Mouse (Mus musculus): ENCODE measurements around the gene Prrx2. TPM values are rescaled to one million over a fixed set of nuclear protein-coding genes. Genes with fewer than 3 reads are reported as not detected.

Prrx2 gene
- polyA plus RNA-seq, 1 experiment: 2.5 TPM

DNA sequence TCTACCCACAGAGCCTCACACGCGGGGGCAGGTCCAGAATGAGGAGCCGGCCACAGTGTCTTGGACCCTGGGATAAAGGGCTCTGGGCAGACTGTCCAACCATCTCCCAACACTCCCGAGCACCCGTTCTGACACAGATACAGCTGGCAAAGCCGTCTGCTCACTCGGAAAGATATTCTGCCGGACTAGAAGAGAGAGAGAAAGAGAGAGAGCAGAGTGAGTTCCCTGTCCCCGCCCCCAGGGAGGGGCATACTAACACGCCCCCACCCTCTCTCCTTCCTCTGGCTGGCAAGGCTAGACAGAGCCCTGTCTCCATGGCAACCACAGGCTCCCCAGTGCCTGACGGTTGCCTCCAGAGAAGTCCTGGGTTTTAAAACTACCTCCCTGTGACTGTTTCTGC, 38.4 kb upstream of the Prrx2 start:
- no peaks in the 10 kb centered on the region for H3K36me3 ChIP-seq (ENCODE audit: control insufficient read depth, insufficient read depth, low read length)
- peak overlapping the region; percentile 39 for H3K4me3 ChIP-seq (ENCODE audit: control insufficient read depth, insufficient read depth, low read length)
- no peaks in the 10 kb centered on the region; the same call in 1 of the 2 replicates for H3K27me3 ChIP-seq (ENCODE audit: control insufficient read depth, insufficient read depth, low read length)

DNA sequence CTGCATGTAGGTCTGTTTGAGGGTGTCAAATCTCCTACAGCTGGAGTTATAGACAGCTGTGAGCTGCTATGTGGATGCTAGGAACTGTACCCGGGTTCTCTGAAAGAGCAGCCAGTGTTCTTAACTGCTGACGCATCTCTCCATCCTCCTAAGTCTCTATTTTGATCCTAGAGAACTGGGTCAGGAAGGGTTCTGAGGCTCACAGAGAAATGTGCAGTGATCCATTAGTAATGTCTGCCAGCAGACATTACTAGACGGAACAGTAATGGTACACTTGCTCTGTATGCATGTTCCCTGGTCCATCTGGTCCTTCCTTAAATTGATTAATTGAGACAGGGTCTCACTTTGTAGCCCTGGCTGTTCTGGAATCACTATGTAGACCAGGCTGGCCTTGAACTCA, 35.3 kb upstream of the Prrx2 start:
- H3K4me3 ChIP-seq (ENCODE audit: control insufficient read depth, insufficient read depth, low read length): no peak overlapping the region
- no peak for TF ChIP-seq POLR2A (IDR thresholded peaks at IDR 0.05; ENCODE audit: control insufficient read depth, extremely low read depth, insufficient read depth, low read length, poor library complexity)
- no peak for TF ChIP-seq CTCF (IDR thresholded peaks at IDR 0.05; ENCODE audit: borderline replicate concordance, control insufficient read depth, extremely low read depth, insufficient read depth, low read length, poor library complexity)
- H3K36me3 ChIP-seq (ENCODE audit: control insufficient read depth, insufficient read depth, low read length): no peaks in the 10 kb centered on the region
- WGBS: 93% methylated on average over 3 of the region's 3 CpGs
- H3K27me3 ChIP-seq (ENCODE audit: control insufficient read depth, insufficient read depth, low read length): no peaks in the 10 kb centered on the region; the same call in 1 of the 2 replicates
- no peak overlapping the region for H3K27ac ChIP-seq (ENCODE audit: control insufficient read depth, insufficient read depth, low read length)
- H3K4me1 ChIP-seq (replicated peaks; ENCODE audit: control insufficient read depth, insufficient read depth, low read length): peaks cover 26% of the 10 kb centered on the region
- no peak for DNase-seq

More for the DNA sequence above, 38.4 kb upstream of the Prrx2 start:
- TF ChIP-seq POLR2A (IDR thresholded peaks at IDR 0.05; ENCODE audit: control insufficient read depth, extremely low read depth, insufficient read depth, low read length, poor library complexity) (0 out of 2 replicates have a peak, but pooled peaks have one; percentile 23), CTCF (IDR thresholded peaks at IDR 0.05; ENCODE audit: borderline replicate concordance, control insufficient read depth, extremely low read depth, insufficient read depth, low read length, poor library complexity) (no peak)
- peak; percentile 82 for DNase-seq
- 2% methylated on average over 11 of the region's 11 CpGs for WGBS
- H3K4me1 ChIP-seq (replicated peaks; ENCODE audit: control insufficient read depth, insufficient read depth, low read length): peaks cover 20% of the 10 kb centered on the region
- no peak overlapping the region for H3K27ac ChIP-seq (ENCODE audit: control insufficient read depth, insufficient read depth, low read length)

DNA sequence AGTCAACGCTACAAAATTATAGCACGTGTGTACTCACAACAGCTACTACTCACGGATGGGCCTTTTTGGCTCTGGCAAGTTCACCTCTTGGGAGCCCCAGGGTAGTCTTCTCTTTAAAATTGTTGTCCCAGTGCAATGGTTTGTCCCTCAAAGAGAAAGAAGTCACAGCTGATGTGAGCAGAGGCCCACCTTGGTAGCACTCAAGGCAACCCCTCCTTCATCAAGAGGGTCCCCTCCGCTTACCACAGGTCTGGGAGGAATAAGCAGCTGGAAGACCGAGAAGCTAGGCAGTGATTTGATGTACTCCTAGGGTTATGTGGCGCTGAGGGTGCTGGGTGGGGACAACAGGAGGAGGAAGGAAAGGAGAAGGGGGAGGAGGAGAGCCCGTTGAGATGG, 34.1 kb upstream of the Prrx2 start:
- H3K36me3 ChIP-seq (ENCODE audit: control insufficient read depth, insufficient read depth, low read length): no peaks in the 10 kb centered on the region
- H3K27ac ChIP-seq (ENCODE audit: control insufficient read depth, insufficient read depth, low read length): no peak overlapping the region
- no peak for DNase-seq
- H3K27me3 ChIP-seq (ENCODE audit: control insufficient read depth, insufficient read depth, low read length): no peaks in the 10 kb centered on the region; the same call in 1 of the 2 replicates
- H3K4me1 ChIP-seq (replicated peaks; ENCODE audit: control insufficient read depth, insufficient read depth, low read length): peaks cover 26% of the 10 kb centered on the region
- H3K4me3 ChIP-seq (ENCODE audit: control insufficient read depth, insufficient read depth, low read length): 0 out of 2 replicates have a peak overlapping the region, but pooled peaks have one; percentile 40
- 53% methylated on average over 7 of the region's 7 CpGs for WGBS
- no peak for TF ChIP-seq POLR2A (IDR thresholded peaks at IDR 0.05; ENCODE audit: control insufficient read depth, extremely low read depth, insufficient read depth, low read length, poor library complexity)
- TF ChIP-seq CTCF (IDR thresholded peaks at IDR 0.05; ENCODE audit: borderline replicate concordance, control insufficient read depth, extremely low read depth, insufficient read depth, low read length, poor library complexity): no peak

DNA sequence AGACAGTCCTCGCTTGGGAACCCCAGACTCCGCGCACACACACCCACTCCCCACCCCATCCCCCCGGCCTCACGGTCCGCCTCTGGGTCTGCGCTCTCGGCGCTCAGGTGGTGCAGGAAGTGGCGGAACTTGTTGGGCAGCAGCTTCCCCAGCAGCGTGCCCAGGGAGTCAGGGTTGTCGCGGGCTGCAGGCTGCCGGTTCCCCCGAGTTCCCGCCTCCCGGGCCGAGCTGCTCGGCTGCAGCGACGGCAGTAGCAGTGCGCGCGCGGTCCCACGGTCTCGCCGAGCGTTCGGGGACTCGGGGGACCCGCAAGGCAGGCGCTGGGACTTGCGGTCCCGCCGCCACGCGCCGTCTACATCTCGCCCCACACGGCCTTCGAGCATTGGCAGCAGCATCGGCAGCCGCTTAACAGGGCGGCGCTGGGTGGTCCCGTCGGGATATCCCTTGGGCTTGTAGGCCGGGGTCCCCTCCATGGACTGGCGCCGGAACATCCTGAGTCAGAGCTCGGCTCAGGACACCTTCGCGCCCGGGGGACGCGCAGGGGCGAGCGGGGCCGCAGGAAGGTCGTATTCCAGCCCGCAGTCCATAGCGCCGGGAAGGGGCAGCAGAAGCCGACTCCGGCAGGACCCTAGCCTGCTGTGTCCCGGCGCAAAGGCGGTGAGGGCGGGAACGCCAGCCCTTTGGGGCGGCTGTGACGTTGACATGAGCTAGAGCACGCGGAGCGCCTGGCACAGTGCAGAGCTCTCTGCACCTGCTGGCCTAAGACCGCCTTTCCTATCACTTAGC, 33.5 kb upstream of the Prrx2 start:
- TF ChIP-seq CTCF (IDR thresholded peaks at IDR 0.05; ENCODE audit: borderline replicate concordance, control insufficient read depth, extremely low read depth, insufficient read depth, low read length, poor library complexity) (0 out of 2 replicates have a peak, but pooled peaks have one; percentile 8), POLR2A (IDR thresholded peaks at IDR 0.05; ENCODE audit: control insufficient read depth, extremely low read depth, insufficient read depth, low read length, poor library complexity) (0 out of 2 replicates have a peak, but pooled peaks have one; percentile 25)
- peak overlapping the region; percentile 40 for H3K4me3 ChIP-seq (ENCODE audit: control insufficient read depth, insufficient read depth, low read length)
- H3K4me1 ChIP-seq (replicated peaks; ENCODE audit: control insufficient read depth, insufficient read depth, low read length): peaks cover 20% of the 10 kb centered on the region
- peak; percentile 35 for DNase-seq
- H3K27ac ChIP-seq (ENCODE audit: control insufficient read depth, insufficient read depth, low read length): no peak overlapping the region
- no peaks in the 10 kb centered on the region for H3K36me3 ChIP-seq (ENCODE audit: control insufficient read depth, insufficient read depth, low read length)
- no peaks in the 10 kb centered on the region; the same call in 1 of the 2 replicates for H3K27me3 ChIP-seq (ENCODE audit: control insufficient read depth, insufficient read depth, low read length)
- WGBS: under 1% methylated on average over 77 of the region's 77 CpGs

DNA sequence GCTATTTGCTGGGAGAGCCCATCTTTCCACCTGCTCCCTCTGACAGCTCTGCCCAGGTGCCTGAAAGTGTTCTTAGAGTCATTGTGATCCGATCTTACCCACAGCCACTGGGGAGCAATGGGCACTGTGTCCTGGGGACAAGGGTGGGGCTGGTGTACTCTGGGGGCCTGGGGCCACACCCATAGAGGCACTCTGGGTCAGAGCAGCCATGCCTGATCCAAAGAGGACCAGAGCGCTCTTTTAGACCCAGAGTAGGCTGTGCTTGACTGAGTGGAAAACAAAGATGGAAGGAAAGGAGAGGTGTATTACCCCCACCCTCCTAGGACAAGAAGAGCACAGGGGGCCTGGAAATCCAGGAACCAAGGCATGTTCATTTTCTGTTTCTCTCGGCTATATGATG, 31.2 kb upstream of the Prrx2 start, which contains the start of gene 1700001O22Rik:
Gene 1700001O22Rik (minus strand): TSS at position 58 of the 400 bp plus-strand sequence.
- 97% methylated on average over 3 of the region's 3 CpGs for WGBS
- no peak for TF ChIP-seq POLR2A (IDR thresholded peaks at IDR 0.05; ENCODE audit: control insufficient read depth, extremely low read depth, insufficient read depth, low read length, poor library complexity)
- no peak for TF ChIP-seq CTCF (IDR thresholded peaks at IDR 0.05; ENCODE audit: borderline replicate concordance, control insufficient read depth, extremely low read depth, insufficient read depth, low read length, poor library complexity)
- no peak for DNase-seq
- no peaks in the 10 kb centered on the region; the same call in 1 of the 2 replicates for H3K27me3 ChIP-seq (ENCODE audit: control insufficient read depth, insufficient read depth, low read length)
- peaks cover 26% of the 10 kb centered on the region for H3K4me1 ChIP-seq (replicated peaks; ENCODE audit: control insufficient read depth, insufficient read depth, low read length)
- H3K4me3 ChIP-seq (ENCODE audit: control insufficient read depth, insufficient read depth, low read length): no peak within 1 kb of the TSS
- H3K36me3 ChIP-seq (ENCODE audit: control insufficient read depth, insufficient read depth, low read length): no peaks in the 10 kb centered on the region
- no peak within 1 kb of the TSS for H3K27ac ChIP-seq (ENCODE audit: control insufficient read depth, insufficient read depth, low read length)

DNA sequence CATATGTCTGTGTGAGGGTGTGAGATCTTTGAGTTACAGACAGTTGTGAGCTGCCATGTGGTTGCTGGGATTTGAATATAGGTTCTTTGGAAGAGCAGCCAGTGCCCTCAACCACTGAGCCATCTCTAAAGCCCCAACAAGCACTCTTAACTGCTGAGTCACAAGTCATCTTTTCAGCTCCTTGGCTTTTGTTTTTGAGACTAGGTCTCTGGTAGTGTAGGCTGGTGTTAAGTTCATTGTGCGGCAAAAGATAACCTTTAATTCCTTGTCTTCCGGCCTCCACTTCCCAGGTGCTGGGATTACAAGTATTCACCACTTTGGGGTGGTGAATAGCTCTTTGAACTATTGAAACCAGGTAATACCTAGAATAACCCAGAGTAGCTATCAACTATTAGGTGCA, 28.8 kb upstream of the Prrx2 start:
- WGBS: 98% methylated on average over 2 of the region's 2 CpGs
- H3K4me1 ChIP-seq (replicated peaks; ENCODE audit: control insufficient read depth, insufficient read depth, low read length): peaks cover 25% of the 10 kb centered on the region
- TF ChIP-seq POLR2A (IDR thresholded peaks at IDR 0.05; ENCODE audit: control insufficient read depth, extremely low read depth, insufficient read depth, low read length, poor library complexity): no peak
- TF ChIP-seq CTCF (IDR thresholded peaks at IDR 0.05; ENCODE audit: borderline replicate concordance, control insufficient read depth, extremely low read depth, insufficient read depth, low read length, poor library complexity): no peak
- no peak overlapping the region for H3K27ac ChIP-seq (ENCODE audit: control insufficient read depth, insufficient read depth, low read length)
- no peak for DNase-seq
- no peaks in the 10 kb centered on the region; the same call in 1 of the 2 replicates for H3K27me3 ChIP-seq (ENCODE audit: control insufficient read depth, insufficient read depth, low read length)
- no peak overlapping the region for H3K4me3 ChIP-seq (ENCODE audit: control insufficient read depth, insufficient read depth, low read length)
- no peaks in the 10 kb centered on the region for H3K36me3 ChIP-seq (ENCODE audit: control insufficient read depth, insufficient read depth, low read length)

Data from thymus, adult 2 months (tissue).